Mouse (Mus musculus) bone marrow macrophage, adult 2 months (primary cell): ENCODE results near the gene Rims1.

Experiments
- CTCF ChIP-seq: IDR thresholded peaks from 2 replicates; pipeline ENCODE4 v1.5.1; 2012; ENCODE audit warnings: low read depth, mild to moderate bottlenecking, low read length, moderate library complexity
- POLR2A ChIP-seq: IDR thresholded peaks from 2 replicates; pipeline ENCODE4 v1.6.1; 2012; ENCODE audit warnings: mild to moderate bottlenecking, low read depth, low read length, borderline replicate concordance

DNA sequence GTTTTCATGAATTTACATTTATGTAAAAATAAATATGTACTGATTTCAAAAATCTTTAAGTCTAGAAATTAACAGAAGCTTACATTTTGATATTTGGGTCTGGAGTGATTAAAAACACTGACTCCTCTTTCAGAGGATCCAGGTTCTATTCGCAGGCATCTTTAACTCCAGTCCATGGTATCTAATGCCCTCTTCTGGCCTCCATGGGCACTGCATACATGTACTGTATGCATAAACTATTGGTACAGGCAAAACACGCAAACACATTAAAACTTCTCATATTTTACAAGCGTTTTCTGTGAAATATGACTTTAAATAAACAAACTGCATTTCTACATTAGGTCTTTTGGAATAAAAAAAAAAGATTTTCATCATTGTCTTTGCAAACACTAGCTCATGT, 419.4 kb downstream of the Rims1 start:
- TF ChIP-seq CTCF = no peak
- TF ChIP-seq POLR2A = no peak
